Mouse (Mus musculus) myocyte (in vitro differentiated cells): ENCODE results near the gene Evx2.

ENCODE experiments used
- E2F4 ChIP-seq: IDR thresholded peaks from one replicate; pipeline ENCODE4 v1.6.1; 2011; ENCODE audit warnings: mild to moderate bottlenecking, control low read depth, moderate library complexity; ENCODE audit not compliant: insufficient read depth
- MYOG ChIP-seq, 3 experiments: IDR thresholded peaks; one replicate each; pipeline ENCODE4 v1.6.1; 2011; ENCODE audit warnings: control low read depth in 2 of 3, low read depth in 2 of 3, mild to moderate bottlenecking in 2 of 3; ENCODE audit not compliant: insufficient read length in 2 of 3, control insufficient read depth in 1 of 3, insufficient read depth in 1 of 3

GRCm38 (mm10) chr2:74695383-74695782, 36.0 kb upstream of the Evx2 start:
- no peak for TF ChIP-seq MYOG (IDR thresholded peaks at IDR 0.05; ENCODE audit: control insufficient read depth in 1 of 3, insufficient read depth in 1 of 3, insufficient read length in 2 of 3, low read depth in 2 of 3)
- TF ChIP-seq E2F4: no peak
